Mouse (Mus musculus) forebrain, postnatal 0 days (tissue): ENCODE measurements around the gene Ubash3a. TPM values are rescaled to one million over a fixed set of nuclear protein-coding genes. Genes with fewer than 3 reads are reported as not detected.
A peak's percentile ranks its signal among the peaks of the same experiment; 100 is the strongest.

ENCODE experiments used
- ATAC-seq: fragments of 200-750 bp; cut with Nextera tagmentation; 2 replicates; pipeline ENCODE4 v1.8.0; 2017; ENCODE audit warnings: mild to moderate bottlenecking, moderate library complexity
- DNase-seq: peaks from one replicate; pipeline ENCODE4 v3.0.0-alpha.2; 2015
- H3K27ac ChIP-seq: fragments of 300-500 bp; sonication (generic); 2 replicates; pipeline ENCODE4 v1.5.1; 2014; ENCODE audit warnings: low read depth, mild to moderate bottlenecking, antibody characterized with exemption, low read length, moderate library complexity, mixed read lengths
- H3K27me3 ChIP-seq: fragments of 300-500 bp; sonication (generic); 2 replicates; pipeline ENCODE4 v1.6.1; 2014; ENCODE audit warnings: mild to moderate bottlenecking, low read length, mixed read lengths; ENCODE audit not compliant: insufficient read depth
- H3K36me3 ChIP-seq: fragments of 300-500 bp; sonication (generic); 2 replicates; pipeline ENCODE4 v1.6.1; 2014; ENCODE audit warnings: mild to moderate bottlenecking, moderate library complexity; ENCODE audit not compliant: insufficient read depth
- H3K4me1 ChIP-seq: fragments of 300-500 bp; sonication (generic); 2 replicates; pipeline ENCODE4 v1.6.1; 2014; ENCODE audit warnings: antibody characterized with exemption; ENCODE audit not compliant: insufficient read depth
- H3K4me2 ChIP-seq: fragments of 300-500 bp; sonication (generic); 2 replicates; pipeline ENCODE4 v1.6.1; 2014; ENCODE audit warnings: low read depth, mild to moderate bottlenecking, moderate library complexity
- H3K4me3 ChIP-seq: fragments of 300-500 bp; sonication (generic); 2 replicates; pipeline ENCODE4 v1.5.1; 2014; ENCODE audit warnings: low read depth, low read length, mixed read lengths
- H3K9ac ChIP-seq: fragments of 300-500 bp; sonication (generic); 2 replicates; pipeline ENCODE4 v1.6.1; 2014; ENCODE audit warnings: mild to moderate bottlenecking
- H3K9me3 ChIP-seq: fragments of 300-500 bp; sonication (generic); 2 replicates; pipeline ENCODE4 v1.6.1; 2016; ENCODE audit warnings: low read length
- CTCF ChIP-seq: sonication (generic); IDR thresholded peaks from 2 replicates; pipeline ENCODE4 v1.5.1; 2016; ENCODE audit warnings: antibody characterized with exemption, control low read depth, low read depth
- WGBS: fragments of 180-500 bp; shearing (Covaris S2); extraction: QIAGEN DNeasy Blood & Tissue Kit; methylation state at CpG from one replicate; pipeline ENCODE4 v1.1.7; 2014; 5-methylcytosine and 5-hydroxymethylcytosine counted together
- polyA plus RNA-seq: library from polyadenylated mRNA; unstranded; fragments of >200 nt; fragmentation: Nextera tagmentation; extraction: Ambion mirVana; gene quantifications from 2 replicates; pipeline ENCODE4 v1.2.1, GENCODE M21; 2015
- total RNA-seq: library from RNA; depleted of rRNA; stranded (reverse); fragments of >200 nt; gene quantifications from 2 replicates; pipeline ENCODE4 v1.2.3, GENCODE M21; 2014

Gene Ubash3a
- total and polyA plus RNA-seq, 2 experiments from 2014 or later = 0.14 TPM; not detected in 1

DNA sequence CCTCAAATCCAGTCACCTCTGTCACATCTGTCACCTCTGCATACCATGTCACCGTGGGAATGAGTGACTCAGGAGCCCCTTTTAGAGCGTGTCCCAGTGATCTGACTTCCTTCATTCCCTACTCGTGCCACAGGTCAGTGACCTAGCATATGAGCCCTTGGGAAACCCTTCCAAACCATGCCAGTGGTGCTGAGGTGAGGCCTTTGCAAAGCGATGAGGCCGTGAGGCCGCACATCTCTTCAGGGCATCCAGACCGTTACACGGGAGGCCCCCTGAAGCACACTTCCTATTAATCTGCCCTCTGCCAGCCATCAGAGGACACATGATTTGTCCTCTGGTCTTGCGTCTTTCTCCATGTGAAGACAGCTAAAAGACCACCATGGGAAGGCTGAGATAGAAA is 71.9 kb downstream of the Ubash3a start:
- H3K4me1 ChIP-seq = peaks cover 8% of the 10 kb centered on the region; the same call in 1 of the 2 replicates
- no peaks in the 10 kb centered on the region for H3K27me3 ChIP-seq
- no peak for DNase-seq
- no peak overlapping the region for H3K27ac ChIP-seq
- ATAC-seq = no peak
- TF ChIP-seq CTCF = no peak
- H3K9ac ChIP-seq = no peak overlapping the region
- H3K36me3 ChIP-seq = no peaks in the 10 kb centered on the region
- H3K4me3 ChIP-seq = no peak overlapping the region
- WGBS = 87% methylated on average over 9 of the region's 9 CpGs
- H3K9me3 ChIP-seq = no peaks in the 10 kb centered on the region
- no peak overlapping the region for H3K4me2 ChIP-seq

DNA sequence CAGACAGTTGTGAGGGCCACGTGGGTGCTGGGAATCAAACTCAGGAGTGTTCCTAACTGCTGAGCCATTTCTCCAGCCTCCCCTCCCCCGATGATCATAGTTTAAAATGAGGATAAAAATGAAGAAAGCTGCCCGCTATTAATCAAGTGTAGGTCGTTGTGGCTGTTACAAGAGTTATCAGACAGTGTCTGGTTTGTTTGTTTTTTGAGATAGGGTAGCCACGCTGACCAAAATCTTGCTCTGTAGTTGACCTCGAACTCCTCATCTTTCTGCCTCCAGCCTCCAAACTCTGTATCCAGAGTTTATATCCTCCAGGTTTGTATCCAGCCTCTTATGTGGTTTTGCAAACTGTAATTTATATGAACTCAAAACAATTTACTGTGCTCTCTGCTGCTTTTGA is 72.6 kb downstream of the Ubash3a start:
- Histone ChIP-seq H3K27me3 (no peaks in the 10 kb centered on the region), H3K27ac (no peak overlapping the region), H3K4me2 (no peak overlapping the region), H3K36me3 (no peaks in the 10 kb centered on the region), H3K9me3 (no peaks in the 10 kb centered on the region), H3K9ac (no peak overlapping the region), H3K4me3 (no peak overlapping the region), H3K4me1 (peaks cover 8% of the 10 kb centered on the region; the same call in 1 of the 2 replicates)
- no peak for TF ChIP-seq CTCF
- WGBS = 79% methylated on average over 6 of the region's 6 CpGs
- DNase-seq (no peak), ATAC-seq (no peak)

GRCm38 (mm10) chr17:31281830-31282686 is 74.4 kb downstream of the Ubash3a start:
- peak; percentile 55 for TF ChIP-seq CTCF
- no peak overlapping the region for H3K4me2 ChIP-seq
- H3K27me3 ChIP-seq = no peaks in the 10 kb centered on the region
- no peak overlapping the region for H3K9ac ChIP-seq
- H3K36me3 ChIP-seq = no peaks in the 10 kb centered on the region
- DNase-seq = peak; percentile 46
- peak; percentile 58 for ATAC-seq
- no peaks in the 10 kb centered on the region for H3K9me3 ChIP-seq
- 31% methylated on average over 19 of the region's 19 CpGs for WGBS
- 0 out of 2 replicates have a peak overlapping the region, but pooled peaks have one; percentile 40 for H3K27ac ChIP-seq
- no peak overlapping the region for H3K4me3 ChIP-seq
- peaks cover 8% of the 10 kb centered on the region; the same call in 1 of the 2 replicates for H3K4me1 ChIP-seq

- H3K4me1 ChIP-seq = peaks cover 6% of the 10 kb centered on the region; the same call in 1 of the 2 replicates
- DNase-seq = no peak
- no peak overlapping the region for H3K27ac ChIP-seq
- no peak overlapping the region for H3K4me3 ChIP-seq
- no peaks in the 10 kb centered on the region for H3K36me3 ChIP-seq
- no peaks in the 10 kb centered on the region for H3K27me3 ChIP-seq
- 5% methylated on average over 7 of the region's 7 CpGs for WGBS
- H3K9ac ChIP-seq = no peak overlapping the region
- no peak overlapping the region for H3K4me2 ChIP-seq
- ATAC-seq = no peak
- H3K9me3 ChIP-seq = no peaks in the 10 kb centered on the region
- no peak for TF ChIP-seq CTCF
Measured at GRCm38 (mm10) chr17:31282687-31283053, 75.0 kb downstream of the Ubash3a start.

- H3K36me3 ChIP-seq = no peaks in the 10 kb centered on the region
- H3K27ac ChIP-seq = no peak overlapping the region
- no peaks in the 10 kb centered on the region for H3K27me3 ChIP-seq
- no peak overlapping the region for H3K4me2 ChIP-seq
- no peak for ATAC-seq
- no peak for TF ChIP-seq CTCF
- H3K9me3 ChIP-seq = no peaks in the 10 kb centered on the region
- 55% methylated on average over 2 of the region's 2 CpGs for WGBS
- H3K4me3 ChIP-seq = no peak overlapping the region
- no peak overlapping the region for H3K9ac ChIP-seq
- DNase-seq = no peak
- H3K4me1 ChIP-seq = peaks cover 3% of the 10 kb centered on the region; the same call in 1 of the 2 replicates
Measured at GRCm38 (mm10) chr17:31285867-31286266, 78.2 kb downstream of the Ubash3a start.

- Histone ChIP-seq H3K27me3 (no peaks in the 10 kb centered on the region), H3K9ac (no peak within 1 kb of the TSS), H3K4me1 (peaks cover 3% of the 10 kb centered on the region; the same call in 1 of the 2 replicates), H3K36me3 (no peaks in the 10 kb centered on the region), H3K27ac (no peak within 1 kb of the TSS), H3K4me2 (no peak within 1 kb of the TSS), H3K4me3 (no peak within 1 kb of the TSS), H3K9me3 (no peaks in the 10 kb centered on the region)
- ATAC-seq (no peak), DNase-seq (no peak)
- WGBS = 85% methylated on average over 1 of the region's 1 CpGs
- no peak for TF ChIP-seq CTCF
Measured at GRCm38 (mm10) chr17:31286492-31286891, 78.8 kb downstream of the Ubash3a start, which contains the start of gene Slc37a1. Gene Slc37a1 (plus strand): TSS chr17:31286792.

DNA sequence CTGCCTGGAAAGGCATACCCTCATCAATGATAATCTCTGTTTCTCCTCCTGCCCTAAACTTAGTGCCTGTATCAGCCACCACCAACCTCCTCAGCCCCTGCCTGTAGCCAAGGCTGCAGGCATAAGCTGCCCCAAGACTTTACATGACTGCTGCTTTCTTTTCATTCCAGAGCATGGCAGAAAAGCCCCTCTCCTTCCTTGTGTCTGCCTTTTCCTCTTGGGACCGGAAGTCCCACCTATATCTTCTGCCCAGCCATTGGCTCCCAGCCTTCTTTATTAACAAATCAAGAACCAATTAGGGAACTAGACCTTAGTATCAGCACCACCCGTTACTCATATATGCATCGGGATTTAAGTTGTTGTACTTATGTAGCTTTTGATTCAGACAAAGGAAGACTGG is 79.5 kb downstream of the Ubash3a start:
- 80% methylated on average over 3 of the region's 3 CpGs for WGBS
- no peak for ATAC-seq
- no peaks in the 10 kb centered on the region for H3K27me3 ChIP-seq

More for the DNA sequence above, 79.5 kb downstream of the Ubash3a start:
- no peak for TF ChIP-seq CTCF
- no peak overlapping the region for H3K27ac ChIP-seq
- peaks cover 3% of the 10 kb centered on the region; the same call in 1 of the 2 replicates for H3K4me1 ChIP-seq
- H3K4me2 ChIP-seq = no peak overlapping the region
- no peaks in the 10 kb centered on the region for H3K9me3 ChIP-seq
- no peaks in the 10 kb centered on the region for H3K36me3 ChIP-seq
- DNase-seq = no peak
- H3K9ac ChIP-seq = no peak overlapping the region
- no peak overlapping the region for H3K4me3 ChIP-seq
